Mouse (Mus musculus) neutrophil, adult 5-6 weeks (primary cell): ENCODE measurements at regions not wholly inside any gene's neighbourhood (a gene's known extent, or its start where the extent isn't known, plus 50 kb on each side); places are given as distances from the start of the nearest gene placed in this dataset.

Source experiments
- ATAC-seq: fragments of 151-379, 151-347 bp; 2 replicates; pipeline ENCODE4 v1.8.0; 2017; ENCODE audit warnings: mild to moderate bottlenecking, moderate TSS enrichment; ENCODE audit not compliant: insufficient number of reproducible peaks, poor library complexity, low FRiP score, severe bottlenecking; ENCODE audit errors: extremely low read depth

DNA sequence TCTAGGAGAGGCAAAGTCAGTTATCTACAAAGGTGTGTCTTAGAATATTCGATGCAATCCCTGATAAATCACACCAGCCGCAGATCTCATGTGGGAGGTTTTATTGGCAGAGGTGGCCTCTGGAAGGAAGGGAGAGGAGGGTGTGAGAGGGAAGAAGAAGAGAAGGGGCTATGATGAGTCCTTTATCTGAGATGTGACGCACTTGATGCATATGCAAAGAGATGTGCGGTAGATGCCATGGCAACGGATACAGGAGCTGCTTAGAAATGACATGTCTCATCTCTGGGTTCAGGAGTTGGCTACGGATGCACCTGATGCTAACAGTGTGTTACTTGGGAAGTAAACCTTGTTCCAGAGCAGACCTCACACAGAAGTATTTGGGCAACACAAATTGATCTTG, 718.6 kb upstream of the Gm21961 start:
- no peak for ATAC-seq

DNA sequence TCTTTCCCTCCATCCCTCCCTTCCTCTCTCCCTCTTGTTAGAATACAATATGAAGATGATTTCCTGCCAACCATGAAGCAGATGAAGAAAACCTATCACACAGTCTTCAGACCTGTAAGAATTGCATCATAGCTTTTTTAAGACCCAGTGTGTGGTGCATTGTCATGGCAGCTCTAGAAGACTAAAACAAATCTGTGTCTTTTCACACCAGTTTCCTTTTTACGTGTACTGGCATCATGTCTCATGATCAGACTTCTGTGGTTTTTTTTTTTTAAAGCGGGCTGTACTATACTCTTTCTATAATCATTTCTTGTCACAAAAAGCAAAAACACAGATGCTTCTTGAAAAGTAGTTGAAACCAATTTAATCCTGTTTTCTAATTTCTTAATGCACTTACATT, 716.6 kb upstream of the Gm21961 start:
- ATAC-seq: no peak

DNA sequence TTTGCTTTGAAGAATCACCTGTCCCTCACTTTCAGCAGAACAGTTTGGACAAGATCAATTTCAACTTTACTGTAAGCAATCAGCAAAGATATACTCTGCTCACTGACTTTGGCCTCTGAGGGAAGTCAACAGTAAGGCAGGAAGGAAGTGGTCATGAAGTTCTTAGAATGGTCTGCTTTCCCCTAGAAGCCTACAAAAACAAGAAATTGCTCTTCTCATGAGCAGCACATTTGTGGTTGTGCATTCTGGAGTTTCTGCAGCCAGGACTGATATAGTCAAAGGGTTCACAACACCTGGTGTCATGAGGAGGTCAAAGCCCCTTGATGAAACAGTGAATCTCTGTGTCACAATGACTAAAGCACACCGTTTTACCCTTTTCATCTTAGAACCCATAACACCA, 712.4 kb upstream of the Gm21961 start:
- ATAC-seq: peak; percentile 60

DNA sequence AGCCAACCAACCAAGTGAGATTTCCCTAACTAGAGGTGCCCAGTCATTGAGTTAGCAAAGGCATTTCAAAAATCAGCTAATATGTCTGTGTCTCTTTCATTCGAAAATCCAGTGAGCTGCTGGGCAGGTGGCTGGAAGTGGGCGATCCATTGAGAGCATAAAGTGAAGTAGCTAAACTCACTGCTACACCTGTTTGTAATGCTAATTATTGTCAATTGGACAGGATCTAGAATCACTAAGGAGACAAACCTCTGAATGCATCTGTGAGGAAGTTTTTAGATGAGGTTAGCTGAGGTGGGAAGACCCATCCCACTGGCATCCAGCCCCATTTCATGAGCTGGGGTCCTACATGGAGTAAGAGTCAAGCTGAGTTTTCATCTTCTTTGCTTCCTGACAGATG, 711.6 kb upstream of the Gm21961 start:
- ATAC-seq: no peak

DNA sequence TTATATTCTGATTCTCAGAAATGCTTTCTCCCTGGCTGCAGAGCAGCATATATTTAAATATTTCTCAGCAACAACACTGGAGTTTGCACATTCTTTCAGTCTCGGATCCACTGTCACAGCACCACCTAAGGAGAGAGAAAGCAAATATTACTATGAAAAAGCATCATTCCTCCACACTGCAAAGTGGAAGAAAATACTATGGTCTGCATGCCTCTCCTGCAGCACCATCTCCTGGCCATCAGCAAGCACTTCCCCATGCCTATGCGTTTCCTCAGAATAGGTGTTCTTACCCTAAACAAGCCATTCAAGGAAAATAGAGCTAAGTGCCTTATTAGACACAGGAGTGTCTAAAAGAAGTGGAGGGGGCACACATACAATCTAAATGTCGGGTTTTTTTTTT, 688.9 kb upstream of the Gm21961 start:
- no peak for ATAC-seq

DNA sequence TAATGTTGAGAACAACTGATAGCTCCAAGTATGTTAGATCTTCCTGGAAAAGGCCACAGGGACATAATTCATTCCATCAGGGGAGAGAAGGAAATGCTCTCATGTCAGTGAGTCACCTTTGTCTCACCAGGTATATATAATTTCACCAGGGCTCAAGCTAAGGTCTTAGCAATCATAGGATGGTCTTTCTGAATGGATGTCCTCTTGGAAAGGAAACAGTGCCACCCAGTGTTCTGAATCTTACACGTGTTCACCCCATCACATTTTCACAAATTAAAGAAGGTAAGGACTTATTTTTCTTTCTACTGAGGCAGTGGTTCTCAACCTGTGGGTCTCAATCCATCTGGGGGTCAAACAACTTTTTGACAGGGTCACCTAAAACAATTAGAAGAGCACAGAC, 686.8 kb upstream of the Gm21961 start:
- ATAC-seq: no peak

DNA sequence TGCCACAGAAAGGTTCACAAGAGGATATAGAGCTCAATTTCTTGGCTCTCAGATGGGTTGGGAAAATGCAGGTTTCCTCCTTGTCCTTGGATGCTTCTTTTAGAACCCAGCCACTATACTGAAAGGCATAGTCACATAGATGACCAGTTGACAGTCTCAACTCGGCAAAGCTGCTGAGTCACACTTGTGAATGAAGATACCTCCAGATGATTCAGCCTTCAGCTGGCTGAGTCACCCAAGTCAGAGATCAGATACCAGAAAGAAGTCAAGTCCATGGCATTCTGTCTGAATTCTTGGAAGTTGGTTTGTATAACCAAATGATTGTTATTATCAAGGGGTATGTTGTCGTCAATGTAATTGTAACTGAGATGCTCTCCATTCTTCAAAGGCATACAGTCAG, 683.9 kb upstream of the Gm21961 start:
- no peak for ATAC-seq
